Mouse (Mus musculus) heart, adult 9 months (tissue): ENCODE measurements at regions not wholly inside any gene's neighbourhood (a gene's known extent, or its start where the extent isn't known, plus 50 kb on each side); places are given as distances from the start of the nearest gene placed in this dataset.

Source experiments
- DNase-seq, 2 experiments: peaks; one replicate each; pipeline ENCODE4 v3.0.0; 2022; ENCODE audit warnings: low spot score in 2 of 2

DNA sequence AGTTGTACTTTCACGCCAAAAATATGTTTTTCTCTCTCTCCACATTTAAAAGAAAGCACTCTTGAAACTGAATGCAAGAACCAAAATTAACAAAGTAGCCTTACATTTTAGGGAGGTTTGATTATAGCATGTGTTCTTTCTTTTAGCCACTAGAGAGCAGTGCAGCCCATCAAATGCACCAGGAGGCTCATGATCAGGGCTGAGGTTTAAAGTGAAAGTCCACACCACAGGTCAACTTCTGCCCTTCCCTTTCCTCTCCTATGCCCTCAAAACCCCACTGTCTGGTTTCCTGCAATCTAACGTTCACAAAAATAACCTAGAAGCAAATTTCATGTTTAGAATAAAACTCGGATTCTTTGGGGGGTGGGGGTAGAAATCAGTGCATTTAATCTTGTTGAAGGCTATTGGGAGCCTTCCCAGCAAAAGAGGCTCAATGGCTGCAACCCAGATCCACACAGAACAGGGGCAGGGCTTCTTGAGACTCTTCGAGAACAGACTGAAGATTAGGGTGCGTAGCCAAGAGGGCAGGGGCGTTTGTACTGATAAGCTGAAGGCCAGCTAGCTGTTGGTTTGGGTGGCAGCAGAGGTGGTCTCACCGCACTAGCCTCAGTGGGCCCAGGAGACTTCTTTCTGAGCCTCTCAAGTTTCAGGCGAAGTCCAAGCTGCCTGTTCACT lies 59.3 kb upstream of the Zfp770 start:
- DNase-seq = peak; percentile 10 to 32

DNA sequence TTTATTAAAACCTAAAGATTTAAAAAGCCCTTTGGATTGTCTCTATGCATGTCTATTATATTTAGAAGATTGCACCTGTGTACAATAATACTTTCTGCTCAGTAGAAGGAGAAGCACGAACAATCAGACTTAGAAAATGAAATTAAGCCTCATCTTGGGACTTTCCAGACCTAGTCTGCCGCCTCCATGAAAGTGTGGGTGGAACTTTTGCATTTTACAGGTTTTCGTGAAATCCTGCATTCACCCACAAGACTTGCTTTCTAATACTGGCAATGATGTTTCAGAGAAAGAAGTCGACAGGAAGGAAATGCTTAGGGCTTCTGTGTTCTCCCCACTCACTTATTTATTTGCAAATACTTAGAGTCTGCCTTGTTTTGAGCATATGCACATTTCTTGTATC lies 58.3 kb upstream of the Zfp770 start:
- DNase-seq = no peak
